Mouse (Mus musculus): ENCODE measurements around the gene Iffo1.

DNA sequence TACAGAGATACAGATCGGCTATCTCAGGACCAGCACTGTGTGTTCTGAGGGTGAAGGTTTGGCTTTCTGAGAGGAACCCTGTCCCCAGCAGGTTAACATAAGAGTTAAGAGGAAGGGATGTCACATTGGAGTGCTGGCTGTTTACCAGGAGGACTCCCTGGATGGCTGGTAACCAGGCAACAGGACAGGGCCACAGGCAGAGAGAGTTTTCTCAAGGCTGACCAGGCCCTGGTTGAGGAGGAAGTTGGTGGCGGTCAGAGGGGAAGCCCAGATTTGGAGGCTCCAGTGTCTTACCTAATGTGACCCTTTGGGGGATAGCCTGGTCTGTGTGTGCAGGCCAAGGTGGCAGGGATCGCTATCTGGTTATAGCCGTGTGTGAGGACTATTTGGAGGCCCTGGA, 1.8 kb downstream of the Iffo1 start:
- no peak for TF ChIP-seq CTCF (conservative IDR thresholded peaks at IDR 0.05; ENCODE audit: low read length)
- TF ChIP-seq POU5F1 (IDR thresholded peaks at IDR 0.05; ENCODE audit: borderline replicate concordance, low read length), result no peak

All from E14TG2a.4 (cell line).